Mouse (Mus musculus): ENCODE data around the gene Krt9. TPM values are rescaled to one million over a fixed set of nuclear protein-coding genes. Genes with fewer than 3 reads are reported as not detected.
"Not testable (repeated sequence)": the region's sequence is repeated elsewhere in the genome, so short reads cannot be mapped to it uniquely, and the experiment has no call there.

The Krt9 gene
- polyA plus RNA-seq (2017; shearing (Covaris generic)), result not detected

DNA sequence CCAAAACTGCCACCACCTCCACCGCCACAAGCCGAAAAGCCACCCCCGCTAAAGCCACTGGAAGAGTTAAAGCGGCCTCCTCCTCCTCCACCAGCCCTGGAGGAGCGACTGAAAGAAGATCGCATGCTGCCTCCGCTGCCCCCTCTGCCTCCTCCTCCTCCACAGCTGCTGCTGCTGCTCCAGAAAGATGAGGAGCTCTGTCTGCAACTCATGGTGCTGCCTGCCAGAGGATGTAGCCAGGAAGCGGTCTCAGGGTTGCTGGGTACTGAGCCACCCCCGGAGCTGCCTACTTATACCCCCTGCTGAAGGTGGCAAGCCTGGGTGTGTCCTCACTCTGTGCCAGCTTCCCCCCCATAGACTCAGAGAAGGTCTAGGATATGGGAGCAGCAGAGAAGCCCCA lies at the start of gene Krt9:
Gene Krt9, minus strand, starts transcription at position 255 of the 400 bp plus-strand sequence.
- no peak for ATAC-seq

DNA sequence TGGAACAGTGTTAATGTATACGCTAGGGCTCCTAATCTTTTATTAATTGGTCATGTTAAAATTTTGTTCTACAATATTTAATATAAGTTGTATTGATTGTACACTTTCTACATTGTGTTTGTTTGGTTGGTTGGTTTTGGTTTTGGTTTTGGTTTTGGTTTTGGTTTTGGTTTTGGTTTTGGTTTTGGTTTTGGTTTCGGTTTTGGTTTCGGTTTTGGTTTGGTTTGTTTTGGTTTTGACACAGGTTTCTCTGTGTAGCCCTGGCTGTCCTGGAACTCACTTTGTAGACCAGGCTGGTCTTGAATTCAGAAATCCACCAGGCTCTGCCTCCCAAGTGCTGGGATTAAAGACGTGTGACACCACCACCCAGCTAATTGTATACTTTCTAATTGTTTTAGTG lies 47.2 kb upstream of the Krt9 start:
- not testable (repeated sequence) for ATAC-seq

DNA sequence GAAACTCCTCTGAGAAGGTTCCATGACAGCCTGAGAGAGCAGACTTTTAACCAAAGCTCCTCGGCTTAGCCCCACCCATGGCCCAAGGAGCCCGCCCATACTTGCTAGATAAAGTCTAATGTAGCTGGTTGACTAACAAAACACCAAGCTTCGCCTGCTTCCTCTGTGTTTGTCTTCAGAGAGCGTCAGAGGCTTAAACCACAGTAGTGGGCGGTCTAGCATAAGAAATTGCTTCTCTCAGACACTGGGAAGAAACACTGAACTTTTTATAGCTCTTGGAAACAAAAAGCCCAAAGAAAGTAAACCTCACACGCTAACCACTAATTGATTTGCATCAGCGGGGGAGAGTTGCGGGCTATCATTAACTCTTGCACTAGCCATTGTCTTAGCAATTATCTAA lies 28.7 kb upstream of the Krt9 start:
- ATAC-seq, result no peak

DNA sequence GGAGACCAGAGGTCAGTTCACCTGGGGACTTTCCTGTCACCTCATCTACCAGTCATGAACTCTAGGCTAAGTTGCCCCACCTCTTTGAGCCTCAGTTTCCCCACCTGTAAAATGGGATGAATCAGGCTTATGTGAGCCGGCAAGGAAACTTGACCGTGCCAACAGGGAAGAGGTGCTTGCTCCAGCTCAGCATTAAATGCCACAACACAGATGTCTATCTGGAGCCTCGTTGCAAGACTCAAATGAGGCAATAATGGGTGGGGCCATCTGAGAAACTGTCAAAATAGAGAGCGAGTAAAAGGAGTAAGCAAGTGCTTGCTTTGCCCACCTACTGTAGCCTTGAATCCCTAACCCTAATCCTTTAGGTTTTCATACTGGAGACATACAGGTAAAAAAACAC lies 26.3 kb upstream of the Krt9 start:
- ATAC-seq, result no peak

DNA sequence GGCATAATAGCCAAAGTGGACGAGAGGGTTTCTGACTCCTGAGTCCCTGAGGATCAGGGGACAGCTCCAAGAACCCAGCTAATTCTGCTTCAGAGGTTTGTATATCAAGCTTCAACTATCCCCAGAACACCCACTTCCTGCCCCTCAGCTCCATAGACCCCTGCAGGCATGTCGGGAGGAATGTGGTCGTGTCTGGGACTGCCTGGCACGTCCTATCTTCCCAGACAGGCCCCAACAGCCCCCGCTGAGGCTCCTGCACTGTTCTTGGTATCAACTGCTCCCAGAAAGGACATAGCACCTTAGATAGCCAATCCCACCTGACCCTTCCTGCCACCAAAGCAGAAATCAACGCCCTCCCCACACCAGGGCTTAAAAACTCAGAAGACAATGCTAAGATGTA lies 15.5 kb upstream of the Krt9 start:
- no peak for ATAC-seq

DNA sequence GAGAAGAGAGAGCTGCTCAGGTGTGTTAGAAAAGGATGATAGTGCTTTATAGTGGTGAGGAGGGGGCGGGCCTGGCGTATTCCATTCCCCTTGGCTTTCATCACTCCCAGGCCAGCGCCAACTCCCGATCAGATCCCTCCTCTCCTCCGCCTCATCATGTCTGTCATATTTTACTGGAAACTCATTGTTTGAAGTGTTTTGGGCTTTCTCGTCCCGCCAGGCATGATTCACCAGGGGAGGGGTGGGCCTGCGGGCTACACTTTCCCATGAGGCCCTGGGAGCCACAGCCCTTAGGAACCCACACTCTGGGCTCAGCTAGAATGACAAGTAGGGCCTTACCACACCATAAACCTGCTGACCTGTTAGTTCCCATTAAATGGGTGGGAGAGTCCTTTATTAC lies 14.5 kb upstream of the Krt9 start, which contains the start of gene Krt14:
Gene Krt14, minus strand, starts transcription at position 51 of the 400 bp plus-strand sequence.
- no peak for ATAC-seq

DNA sequence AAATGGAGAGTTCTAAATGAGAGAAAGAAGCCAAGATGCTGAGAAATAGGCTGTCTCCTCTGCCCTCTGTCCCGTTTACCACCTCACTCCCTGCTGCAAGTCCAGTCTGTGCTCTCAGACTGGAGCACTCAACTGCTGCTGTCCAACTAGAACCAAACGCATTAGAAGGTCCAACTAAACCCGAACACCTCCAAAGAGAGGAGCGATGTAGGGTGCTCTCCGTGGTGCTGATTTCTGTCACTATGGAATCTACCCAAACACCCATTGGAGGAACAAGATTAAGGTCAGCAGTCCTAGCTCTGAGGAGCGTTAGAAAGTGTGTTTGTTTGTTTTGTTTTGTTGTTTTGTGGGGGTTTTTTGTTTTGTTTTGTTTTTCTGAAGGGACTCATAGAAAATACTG lies 10.4 kb upstream of the Krt9 start:
- ATAC-seq, result no peak

DNA sequence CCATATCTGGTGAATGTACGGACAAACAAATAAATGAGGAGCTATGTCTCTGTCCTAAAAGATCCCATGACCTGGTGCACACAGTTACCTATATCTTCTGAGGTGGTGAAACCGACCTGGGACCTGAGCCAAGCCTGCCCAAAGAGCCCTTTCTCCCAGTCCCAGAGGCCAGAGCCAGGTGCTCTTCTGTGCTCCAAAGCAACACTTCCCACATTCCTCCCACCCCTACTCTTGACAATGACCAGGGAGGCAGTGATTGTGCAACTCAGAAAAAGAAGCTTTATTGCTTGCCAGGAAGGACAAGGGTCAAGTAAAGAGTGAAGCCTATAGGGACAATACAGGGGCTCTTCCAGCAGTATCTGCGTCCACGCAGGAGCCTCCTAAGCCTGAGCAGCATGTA lies 9.9 kb upstream of the Krt9 start:
- ATAC-seq, result no peak

DNA sequence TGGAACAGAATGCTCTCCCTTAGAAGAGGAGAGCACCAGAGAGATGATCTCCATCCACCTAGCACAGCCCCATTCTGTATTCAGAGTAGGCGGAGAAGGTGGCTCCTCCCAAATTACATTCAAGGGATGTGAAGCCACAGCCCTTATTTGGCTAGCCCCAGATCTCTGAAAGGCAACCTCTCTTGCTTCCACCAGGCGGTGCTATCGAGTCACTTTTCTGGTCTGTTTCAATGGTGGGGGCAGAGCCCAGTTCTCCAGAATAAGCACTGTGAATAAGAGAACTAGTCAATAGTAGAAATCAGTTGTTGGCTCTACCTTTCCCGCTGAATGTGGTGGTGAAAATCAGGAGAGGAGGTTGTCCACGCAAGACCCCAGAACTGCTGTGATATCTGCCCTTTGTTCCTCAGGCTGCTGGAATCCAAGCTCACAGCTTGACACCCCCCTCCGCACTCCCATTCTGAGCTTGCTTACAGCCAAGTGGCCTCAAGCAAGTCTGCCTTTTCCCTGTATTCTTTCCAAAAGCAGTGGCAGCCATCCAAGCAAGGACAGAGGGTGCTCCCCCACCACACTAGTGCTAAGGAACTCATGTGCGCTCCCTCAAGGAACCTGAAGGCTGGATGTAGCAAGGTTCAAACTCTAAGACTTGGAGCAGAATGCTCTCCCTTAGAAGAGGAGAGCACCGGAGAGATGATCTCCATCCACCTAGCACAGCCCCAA lies 7.2 kb upstream of the Krt9 start:
- ATAC-seq, result no peak

DNA sequence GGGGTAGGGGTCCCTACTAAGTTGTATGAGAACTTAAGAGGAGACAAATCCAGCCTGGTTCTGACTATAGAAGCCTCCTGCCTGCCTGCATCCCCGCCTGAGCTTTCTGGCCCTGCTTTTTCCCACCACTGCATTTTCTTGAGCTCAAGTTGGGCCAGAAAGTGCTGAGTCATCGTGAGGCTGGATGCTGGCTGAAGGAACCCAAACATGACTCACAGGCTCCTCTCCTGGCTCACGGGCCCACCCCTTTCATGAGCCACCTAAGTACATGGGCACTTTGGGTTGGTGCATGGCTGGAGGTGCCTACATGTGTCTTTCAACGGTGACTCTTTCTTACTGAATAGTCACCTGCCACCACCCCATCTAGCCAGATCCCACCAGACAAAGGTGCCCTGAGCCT lies 5.6 kb upstream of the Krt9 start:
- ATAC-seq, result no peak

DNA sequence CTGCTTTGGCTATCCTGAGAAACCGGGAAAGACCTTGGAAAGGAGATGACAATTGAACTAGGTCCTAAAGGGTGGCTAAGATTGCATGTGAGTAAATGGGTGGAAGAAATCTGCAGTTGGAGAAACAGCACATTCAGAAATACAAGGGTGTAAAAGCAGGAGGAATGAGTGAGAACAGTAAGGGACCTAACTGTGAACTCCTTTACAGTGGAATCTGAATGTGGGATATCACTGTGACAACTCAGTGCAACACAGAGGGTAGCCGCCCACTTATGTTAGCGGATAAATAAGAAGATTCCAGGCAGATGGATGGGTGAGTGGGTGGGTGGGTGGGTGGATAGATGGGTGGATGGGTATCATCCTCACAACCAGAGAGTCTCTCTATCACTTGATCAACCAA lies 1.2 kb downstream of the Krt9 start:
- ATAC-seq, result no peak

DNA sequence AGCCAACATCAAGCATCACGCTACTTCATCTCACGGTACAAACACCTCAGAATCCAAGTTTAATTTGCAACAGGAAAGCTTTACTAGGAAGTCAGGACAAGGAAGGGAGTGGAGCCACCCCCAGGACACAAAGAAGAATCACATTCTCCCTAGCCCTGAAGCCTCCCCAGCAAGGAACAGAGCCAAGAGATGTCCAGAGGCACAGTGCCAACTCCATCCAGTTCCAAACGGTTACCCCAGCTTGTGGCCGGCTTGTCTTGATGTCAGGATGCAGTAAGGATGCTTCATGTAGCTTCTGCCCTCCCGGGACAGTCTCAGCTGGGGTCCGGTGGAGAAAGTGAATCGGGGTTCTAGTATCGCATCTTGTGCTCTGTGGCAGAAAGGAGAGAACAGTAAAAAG lies 6.3 kb downstream of the Krt9 start:
- ATAC-seq, result no peak

DNA sequence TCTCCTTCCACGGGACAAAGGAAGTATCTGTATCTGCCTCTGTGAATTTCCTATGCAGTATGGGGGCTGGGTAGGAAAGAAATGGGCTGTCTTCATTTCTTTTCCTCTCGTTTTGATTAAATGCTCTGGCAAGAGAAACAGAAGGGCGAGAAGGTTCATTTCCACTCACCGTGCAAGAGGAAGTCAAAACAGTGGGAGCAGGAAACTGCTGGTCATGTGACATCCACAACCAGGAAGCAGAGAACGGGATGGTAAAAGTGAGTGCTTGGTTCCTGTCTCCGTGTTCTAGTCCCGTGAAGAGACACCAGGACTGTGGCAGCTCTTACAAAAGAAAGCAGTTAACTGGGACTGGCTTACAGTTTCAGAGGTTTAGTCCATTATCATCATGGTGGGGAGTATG lies 11.3 kb downstream of the Krt9 start:
- ATAC-seq, result no peak

DNA sequence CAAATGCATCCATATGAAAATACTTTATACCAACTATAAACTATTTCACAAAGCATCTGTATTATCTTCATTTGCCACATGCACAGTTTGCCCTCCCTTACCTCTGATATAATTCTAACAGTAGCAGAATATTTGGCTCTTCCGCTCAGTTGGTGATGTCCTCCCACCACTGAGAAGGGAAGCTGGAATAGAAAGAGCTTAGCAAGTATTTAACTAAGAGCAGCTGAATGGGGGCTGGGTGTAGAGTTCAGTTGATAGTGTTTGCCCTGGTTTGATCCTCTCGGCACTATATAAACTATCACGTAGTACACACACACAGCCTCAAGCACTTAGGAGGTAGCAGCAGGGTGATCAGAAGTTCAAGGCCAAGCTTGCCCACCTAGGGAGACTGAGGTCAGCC lies 13.8 kb downstream of the Krt9 start:
- ATAC-seq, result no peak

DNA sequence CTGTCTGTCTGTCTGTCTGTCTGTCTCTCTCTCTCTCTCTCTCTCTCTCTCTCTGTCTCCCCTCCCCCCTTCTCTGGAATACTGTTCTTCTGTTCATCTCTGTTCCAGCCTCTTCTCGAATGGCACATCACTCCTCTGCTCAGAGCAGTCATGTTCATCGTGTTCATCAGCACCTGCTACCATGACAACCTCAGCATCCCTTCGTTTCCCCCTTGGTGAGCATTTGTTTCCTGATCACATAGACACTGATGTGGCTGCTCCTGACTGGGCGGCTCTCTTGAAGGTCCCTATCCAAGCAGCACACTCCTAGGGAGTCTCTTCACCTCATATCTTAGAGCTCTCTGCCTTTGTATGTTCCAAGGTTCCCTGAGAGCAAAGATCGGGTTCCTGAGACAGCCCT lies 14.7 kb downstream of the Krt9 start:
- no peak for ATAC-seq

DNA sequence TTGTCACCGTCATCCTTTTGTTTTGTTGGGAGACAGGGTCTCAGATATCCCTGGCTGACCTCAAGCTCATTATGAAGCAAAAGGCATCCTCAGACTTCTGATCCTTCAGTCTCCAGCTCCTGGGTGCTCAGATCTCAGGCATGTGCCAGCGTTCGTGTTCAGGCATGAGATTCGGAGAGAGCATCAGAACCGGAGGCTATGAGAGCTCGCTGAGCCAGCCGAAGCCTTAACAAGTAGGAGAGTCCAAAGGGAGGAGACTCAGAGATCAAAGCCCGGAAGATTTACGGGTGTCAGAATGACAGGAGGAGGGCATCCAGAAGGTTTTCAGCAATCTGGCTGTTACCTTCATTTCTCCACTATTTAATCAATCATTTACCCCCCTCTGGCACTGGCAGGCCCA lies 16.3 kb downstream of the Krt9 start:
- ATAC-seq, result no peak

DNA sequence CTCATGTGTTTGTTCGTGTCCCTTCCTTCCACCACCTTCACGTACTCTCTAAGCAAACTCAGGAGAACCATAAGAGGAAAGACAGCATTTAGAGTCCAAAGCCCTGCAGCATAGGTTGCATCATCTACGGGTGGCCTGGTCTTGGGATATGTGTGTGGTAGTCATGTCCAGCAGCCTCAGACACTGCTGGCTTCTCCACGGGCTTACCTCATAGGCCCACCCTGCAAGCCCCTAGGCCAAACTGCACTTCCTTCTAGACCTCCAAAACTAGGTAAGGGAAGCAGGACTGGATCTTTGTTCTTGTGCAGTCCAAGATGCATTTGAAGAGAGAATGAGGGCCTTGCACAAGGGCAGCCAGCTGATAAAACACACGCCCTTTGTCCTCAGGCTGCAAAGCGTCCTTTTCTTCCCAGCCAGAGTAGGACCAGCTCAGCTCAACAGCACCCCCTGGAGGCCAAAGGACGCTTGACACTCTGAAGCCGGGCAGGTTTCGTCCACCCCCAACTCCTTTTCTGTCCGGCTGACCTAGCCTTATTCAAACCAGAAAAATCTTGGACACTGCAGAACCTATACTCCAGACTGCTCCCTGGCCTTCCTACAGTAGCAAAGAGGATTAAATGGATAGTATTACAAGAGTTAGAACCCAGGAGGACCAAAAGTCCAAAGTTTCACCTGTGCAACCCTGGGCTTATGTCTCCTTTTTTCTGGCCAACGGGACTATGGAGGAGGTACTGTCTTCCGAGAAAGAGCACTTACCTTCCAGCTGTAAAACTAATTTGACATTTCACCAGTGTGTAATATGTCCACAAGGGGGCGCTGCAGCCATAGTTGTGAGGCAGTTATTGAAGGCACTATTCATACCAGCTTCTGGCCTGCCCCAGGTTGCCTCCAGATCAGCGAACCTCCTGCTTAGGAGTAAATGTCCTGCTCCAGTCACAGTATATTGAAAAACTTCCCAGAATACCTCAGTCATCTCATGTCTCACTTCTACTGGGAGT lies 24.0 kb downstream of the Krt9 start:
- ATAC-seq, result no peak

DNA sequence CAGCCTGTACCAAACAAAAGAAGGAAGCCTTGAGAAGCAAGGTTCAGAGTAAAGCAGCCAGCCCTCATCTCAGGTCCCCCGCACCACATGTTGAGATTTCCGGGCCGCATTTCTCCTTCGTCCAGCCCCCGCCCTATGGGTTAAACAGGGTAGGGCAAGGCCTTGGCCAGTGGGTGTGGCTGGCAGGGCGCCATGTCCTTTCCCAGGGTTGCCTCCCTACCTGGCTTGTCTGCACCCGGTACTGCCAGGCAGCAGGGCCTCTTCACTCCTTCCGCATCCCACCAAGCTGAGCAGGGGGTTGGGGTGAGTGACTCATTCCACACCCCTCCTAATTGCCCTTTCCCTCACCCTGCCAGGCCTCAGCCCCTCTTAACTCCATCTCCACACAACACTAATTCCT lies 25.0 kb downstream of the Krt9 start:
- ATAC-seq, result no peak

DNA sequence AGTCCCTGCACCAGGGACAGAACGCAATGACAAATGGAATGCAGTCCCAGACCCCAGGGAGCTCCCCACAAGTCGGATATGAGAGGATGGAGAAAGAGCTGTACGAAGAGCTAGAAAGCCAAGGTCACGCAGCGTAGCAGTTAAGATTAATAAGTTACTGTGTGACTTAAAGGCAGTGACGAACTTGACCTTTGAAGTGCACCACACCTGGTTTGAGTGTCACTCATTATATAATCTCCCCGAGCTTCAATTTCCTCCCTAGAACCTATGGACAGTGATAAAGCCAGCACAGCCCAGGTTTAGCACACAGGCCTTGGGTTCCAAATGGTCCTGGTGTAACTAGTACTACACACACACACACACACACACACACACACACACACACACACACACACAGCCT lies 28.7 kb downstream of the Krt9 start:
- no peak for ATAC-seq

DNA sequence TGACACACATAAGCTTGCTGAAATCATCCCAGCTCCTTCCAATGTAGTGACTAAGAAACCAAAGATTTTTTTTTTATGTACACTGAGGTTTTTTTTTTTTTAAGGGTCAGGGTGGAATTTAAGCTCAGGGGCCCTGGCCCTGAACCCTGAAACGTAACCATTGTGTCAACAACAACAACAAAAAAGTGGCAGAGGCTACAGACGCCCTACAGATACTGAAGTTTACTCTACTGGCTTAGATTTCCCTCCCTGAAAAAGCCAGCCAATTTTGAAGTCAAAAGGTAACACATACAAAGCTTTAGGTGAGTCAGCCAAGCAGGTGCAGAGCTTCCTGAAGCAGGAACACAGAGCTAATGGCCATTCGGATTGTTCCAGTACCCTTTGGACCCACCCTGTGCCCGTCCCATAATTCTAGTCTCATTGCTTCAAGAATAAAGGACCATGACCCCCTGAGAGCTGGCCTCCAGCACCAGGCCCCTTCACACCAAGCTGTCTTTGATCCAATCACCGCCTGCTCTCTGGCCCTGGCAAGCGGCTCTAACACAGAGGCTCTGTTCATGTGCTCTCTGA lies 35.1 kb downstream of the Krt9 start:
- ATAC-seq, result no peak

DNA sequence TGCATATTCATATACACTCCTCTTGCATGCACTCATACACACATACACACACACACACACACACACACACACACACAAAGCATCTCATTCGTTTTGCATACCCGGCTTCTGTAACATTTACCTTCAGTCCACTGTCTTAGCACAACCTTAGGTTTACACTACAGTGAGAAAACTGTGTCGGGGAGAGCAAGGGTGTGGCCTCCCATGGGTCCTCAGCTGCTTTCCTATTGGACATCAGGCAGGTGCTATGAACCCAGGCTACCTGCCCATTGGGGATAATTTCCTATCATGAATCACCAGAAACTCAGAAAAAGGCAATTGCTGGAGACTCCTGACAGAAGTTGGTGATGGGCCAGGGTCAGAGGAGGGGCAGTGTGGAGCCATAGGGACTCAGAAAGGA lies 35.7 kb downstream of the Krt9 start:
- ATAC-seq, result no peak

DNA sequence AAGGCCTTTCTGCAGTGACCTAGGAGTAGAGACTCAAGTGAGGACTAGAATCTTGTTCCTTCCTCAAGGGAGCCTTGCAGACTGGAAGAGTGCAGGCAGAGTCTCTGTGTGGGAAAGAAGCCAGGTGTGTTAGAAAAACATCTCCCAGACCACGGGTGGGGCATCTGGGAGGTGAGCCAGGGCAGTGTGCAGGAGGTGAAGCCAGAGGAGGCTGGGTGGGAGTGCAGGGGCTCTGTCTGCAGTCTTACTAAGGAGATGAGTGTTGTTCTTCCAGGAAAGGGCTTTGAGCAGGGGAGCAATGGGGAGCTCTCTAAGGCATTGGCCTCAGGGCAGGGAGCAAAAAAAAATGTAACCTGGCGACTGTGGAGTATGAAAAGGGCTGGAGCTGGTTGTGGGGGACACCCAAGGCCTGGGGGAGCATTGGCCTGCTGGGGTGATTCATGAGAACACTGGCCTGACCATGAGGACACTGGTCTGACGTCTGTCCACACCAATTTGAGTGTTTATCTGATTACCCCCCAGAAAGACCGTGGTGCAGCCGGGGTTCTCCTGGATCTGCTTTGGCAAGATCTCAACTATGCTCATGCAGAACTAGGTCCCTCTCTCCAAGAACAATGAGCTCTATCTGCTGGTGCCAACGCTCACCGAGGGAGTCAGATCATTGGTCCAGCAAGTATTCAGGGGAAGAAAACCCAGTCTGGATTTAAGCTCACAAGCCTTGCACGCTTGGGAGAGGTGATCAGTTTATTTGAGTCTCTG lies 37.4 kb downstream of the Krt9 start:
- no peak for ATAC-seq

Data from inflammation-experienced regulatory T-cells, adult 6 months (primary cell).